Mouse (Mus musculus) left cerebral cortex, adult 2 months (tissue): ENCODE measurements around the gene Col4a1. TPM values are rescaled to one million over a fixed set of nuclear protein-coding genes. Genes with fewer than 3 reads are reported as not detected.

Experiments
- DNase-seq, 2 experiments: peaks; one replicate each; pipeline ENCODE4 v3.0.0; 2021 to 2022; ENCODE audit warnings: low spot score in 2 of 2, mixed read lengths in 1 of 2; ENCODE audit errors: extremely low spot score in 1 of 2
- H3K27ac ChIP-seq: fragments of 200-600 bp; 2 replicates; pipeline ENCODE4 v1.8.1; 2022
- H3K4me3 ChIP-seq: fragments of 200-600 bp; 2 replicates; pipeline ENCODE4 v1.8.1; 2022
- CTCF ChIP-seq: fragments of 200-600 bp; IDR thresholded peaks from 2 replicates; pipeline ENCODE4 v1.8.1; 2022; ENCODE audit warnings: antibody characterized with exemption, mild to moderate bottlenecking, moderate library complexity
- intact Hi-C: fragments of 180-260 bp; cut with DNase I; formaldehyde crosslinking; loops from one replicate; pipeline ENCODE4 v1.15.1; 2025
- total RNA-seq, 2 experiments: library from RNA; stranded (reverse); gene quantifications; 2 replicates each; pipeline ENCODE4 v1.2.3; 2021

Gene Col4a1
- total RNA-seq, 2 experiments from 2014 or later: 55.4 to 66.2 TPM

DNA sequence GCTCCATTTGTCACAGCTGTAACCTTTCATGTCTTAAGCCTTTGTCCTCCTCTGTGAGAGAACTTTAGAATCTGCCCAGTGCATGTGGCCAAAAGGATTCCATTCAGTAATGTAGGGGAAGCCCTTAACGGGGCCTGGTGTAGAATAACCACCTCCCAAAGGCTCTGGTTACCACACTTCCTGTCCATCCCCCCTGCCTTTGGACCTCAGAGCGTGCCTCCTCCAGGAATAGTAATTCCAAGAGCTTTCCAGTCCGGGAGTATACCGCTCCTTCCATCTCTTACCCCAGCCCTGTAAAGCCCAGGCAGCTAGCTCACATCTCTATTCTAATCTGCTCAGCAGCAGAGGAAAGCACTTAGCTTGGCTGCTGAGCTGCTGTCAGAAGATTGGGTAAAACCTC, 14.7 kb upstream of the Col4a1 start:
- Histone ChIP-seq H3K27ac (no peak overlapping the region), H3K4me3 (no peak overlapping the region)
- intact Hi-C loops: no loop called here
- no peak for TF ChIP-seq CTCF
- DNase-seq: no peak

DNA sequence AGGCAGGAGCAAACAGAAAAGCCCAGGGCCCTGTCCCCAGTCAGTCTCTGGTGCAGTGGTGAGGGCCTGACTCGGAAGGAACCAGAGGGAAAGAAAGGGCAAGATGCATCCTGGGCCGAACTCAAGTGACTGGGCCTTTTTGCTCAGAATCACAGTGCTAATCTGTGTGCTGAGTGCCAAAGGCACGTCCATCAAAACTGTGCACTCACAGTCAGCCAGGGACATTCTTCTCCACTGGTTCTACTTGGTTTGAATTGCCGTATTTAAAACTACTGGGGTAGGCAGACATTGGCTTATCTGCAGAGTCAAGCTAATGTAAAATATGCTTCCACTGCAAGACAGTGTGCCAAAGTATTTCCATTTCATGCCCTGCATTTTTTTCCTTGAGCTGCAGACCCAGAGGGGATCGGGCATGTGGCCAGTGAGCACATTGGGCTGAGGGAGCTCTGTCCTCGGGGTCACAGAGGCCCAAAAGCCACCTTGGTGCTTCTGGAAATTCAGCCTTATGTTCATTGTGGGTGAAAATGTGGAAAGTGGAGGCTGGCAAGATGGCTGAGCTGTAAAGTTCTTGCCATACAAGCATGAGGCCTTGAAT, 12.3 kb upstream of the Col4a1 start:
- no peak for TF ChIP-seq CTCF
- no peak for DNase-seq

DNA sequence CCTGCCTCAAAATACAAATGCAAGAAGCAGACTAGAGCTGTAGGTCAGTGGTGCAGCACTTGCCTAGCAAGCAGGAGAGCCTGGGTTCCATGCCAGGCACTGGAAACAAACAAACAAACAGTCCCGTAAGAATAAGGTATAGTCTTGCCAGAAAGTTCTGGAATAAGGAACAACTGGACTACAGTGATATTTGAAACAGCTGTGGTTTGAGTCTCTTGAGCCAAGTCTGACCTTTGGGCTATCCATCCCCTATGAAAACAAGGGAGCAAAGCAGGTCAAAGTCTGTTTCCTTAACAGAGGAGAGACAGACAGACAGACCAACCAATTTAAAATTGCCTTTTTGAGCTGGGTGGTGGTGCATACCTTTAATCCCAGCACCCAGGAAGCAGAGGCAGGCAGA, 11.1 kb upstream of the Col4a1 start:
- no peak overlapping the region for H3K27ac ChIP-seq
- H3K4me3 ChIP-seq: no peak overlapping the region
- no peak for TF ChIP-seq CTCF
- DNase-seq: no peak
- intact Hi-C loops: no loop called here

More for the DNA sequence above, 12.3 kb upstream of the Col4a1 start:
- no peak overlapping the region for H3K4me3 ChIP-seq
- no peak overlapping the region for H3K27ac ChIP-seq
- intact Hi-C loops: no loop called here

DNA sequence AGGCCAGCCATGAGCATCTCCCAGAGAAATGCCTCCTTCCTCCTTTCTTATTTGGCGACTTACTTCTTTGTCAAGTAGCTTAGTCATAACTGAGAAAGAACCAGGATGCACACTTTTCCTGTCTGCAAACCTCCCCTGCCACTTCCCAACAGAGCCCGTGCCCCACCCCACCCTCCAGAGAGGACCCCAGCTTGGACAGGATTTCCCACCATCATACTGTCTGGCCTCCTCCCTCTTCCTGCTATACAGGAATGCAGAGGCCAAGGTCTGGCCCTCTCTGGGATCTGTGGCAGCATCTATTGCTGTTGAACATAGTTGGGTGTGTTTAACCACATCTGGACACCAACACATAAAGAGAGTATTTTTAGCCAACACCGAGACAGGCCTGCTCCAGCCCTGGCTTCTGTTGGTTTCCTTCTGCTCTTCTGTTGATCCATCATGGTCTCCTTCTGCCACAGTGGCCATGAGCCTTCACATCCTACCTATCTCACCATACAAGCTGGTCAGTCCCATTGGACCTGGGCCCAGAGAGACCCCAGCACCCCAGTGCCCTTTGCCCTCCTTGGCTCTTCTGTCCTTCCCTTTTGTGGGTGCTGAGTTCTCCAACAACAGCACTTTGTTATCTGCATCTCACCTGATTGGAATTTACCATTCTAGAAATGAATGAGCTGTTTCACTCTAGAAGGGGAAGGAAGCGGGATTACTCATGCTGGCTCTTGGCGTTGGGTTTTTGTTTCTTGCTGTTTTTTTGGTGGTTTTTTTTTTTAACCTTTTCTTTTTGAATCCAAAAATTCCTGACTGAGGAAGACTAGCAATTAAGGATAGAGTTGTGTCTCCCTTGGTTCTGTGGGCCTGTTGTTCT, 10.3 kb upstream of the Col4a1 start:
- no peak for DNase-seq
- no peak for TF ChIP-seq CTCF
- intact Hi-C loops: no loop called here

DNA sequence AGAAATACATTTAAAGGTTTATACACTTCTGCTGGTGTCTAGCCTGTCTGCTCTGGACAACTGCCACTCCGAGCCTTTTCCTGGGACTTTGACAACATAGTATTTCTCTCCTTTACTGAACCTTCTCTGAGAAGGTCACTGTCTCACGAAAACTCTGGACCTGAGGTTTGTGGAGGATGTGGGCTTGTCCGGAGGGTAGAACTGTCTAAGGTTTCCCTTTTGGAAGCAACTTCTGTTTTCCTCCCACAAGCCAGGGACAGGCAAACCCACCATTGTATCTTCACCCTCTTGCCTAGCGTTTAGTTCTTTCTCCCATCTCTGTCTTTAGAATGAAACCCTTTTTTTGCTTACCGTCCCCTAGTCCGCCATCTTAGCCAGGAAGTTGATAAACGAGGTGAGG, 9.2 kb upstream of the Col4a1 start:
- no peak for DNase-seq
- H3K4me3 ChIP-seq: no peak overlapping the region
- H3K27ac ChIP-seq: no peak overlapping the region
- TF ChIP-seq CTCF: no peak
- intact Hi-C loops: no loop called here

More for the DNA sequence above, 10.3 kb upstream of the Col4a1 start:
- H3K4me3 ChIP-seq: no peak overlapping the region
- H3K27ac ChIP-seq: no peak overlapping the region

DNA sequence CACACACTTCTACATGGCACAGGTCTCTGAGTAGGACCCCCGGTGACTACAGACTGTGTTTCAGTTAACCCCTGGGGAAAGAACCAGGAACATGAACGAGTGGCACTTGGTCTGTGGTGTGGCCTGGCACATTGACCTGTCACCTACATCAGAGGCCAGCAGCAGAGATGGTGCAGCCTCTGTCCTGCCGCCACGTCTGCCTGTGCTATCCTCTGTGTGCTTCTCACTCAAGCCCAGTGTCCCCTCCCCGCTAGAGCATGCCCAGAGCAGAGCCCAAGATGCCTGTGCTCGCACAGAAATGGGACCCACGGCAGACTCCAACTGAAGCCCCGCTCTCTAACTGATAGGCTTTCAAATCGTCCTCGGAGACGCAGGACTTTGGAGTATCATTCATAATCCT, 6.8 kb upstream of the Col4a1 start:
- intact Hi-C loops: no loop called here
- H3K27ac ChIP-seq: no peak overlapping the region
- no peak for TF ChIP-seq CTCF
- H3K4me3 ChIP-seq: no peak overlapping the region
- DNase-seq: no peak

DNA sequence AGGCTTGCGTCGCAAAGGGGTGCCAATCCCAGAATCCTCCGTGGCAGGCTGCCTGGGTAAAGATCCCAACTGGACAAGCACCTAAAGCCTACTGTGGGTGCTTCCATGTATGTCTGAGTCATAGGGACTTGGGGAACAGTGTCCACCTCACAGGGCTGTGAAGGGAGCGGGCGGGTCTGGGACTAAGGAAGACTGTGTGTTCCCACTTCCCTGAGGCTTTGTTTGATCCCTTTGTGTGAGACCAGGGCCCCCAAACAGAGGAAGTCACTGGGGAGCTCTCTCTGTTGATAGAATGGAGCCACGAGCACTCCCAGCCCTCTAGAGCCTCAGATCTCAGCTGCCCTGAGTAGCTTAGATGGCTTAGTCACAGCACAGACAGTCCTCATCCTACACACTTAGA, 3.5 kb upstream of the Col4a1 start:
- no peak for TF ChIP-seq CTCF
- DNase-seq: no peak
- intact Hi-C loops: no loop called here
- Histone ChIP-seq H3K27ac (no peak overlapping the region), H3K4me3 (no peak overlapping the region)

DNA sequence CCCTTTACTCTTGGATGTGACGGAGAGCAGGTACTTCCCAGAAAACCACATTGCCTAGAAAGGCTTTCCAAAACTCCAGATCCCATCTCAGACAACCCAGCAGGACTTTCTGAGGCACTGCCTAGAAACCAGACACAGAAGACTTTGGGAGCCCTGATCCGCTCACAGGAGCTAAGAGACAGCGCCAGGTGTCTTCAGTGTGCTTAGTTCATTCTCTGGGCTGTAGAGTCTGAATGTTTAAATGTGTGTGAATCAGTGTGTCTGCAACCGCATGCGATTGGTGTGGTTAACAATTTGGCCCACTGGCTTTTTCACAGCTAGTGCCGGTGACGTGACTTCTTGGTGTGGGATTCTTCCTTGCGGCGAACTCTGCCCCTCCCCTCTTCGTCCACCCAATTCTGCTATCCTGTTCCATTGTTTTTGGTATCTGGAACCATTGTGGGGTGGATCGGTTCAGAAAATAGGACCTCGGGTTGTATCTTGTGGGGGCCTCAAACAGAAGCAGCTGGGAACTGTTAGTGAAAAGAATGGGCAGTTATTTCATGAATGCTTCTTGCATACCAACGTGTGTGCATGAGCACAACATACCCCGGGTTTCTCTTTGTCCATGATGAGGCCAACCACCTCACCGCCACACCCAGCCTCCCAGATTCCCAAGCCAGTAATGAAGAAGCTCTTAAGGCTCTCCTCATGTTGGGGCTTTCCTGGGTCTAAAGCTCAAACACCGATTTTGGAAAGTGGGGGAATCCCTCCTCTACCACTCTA, 2.7 kb upstream of the Col4a1 start:
- intact Hi-C loops: no loop called here
- DNase-seq: no peak
- H3K27ac ChIP-seq: no peak overlapping the region
- TF ChIP-seq CTCF: no peak
- H3K4me3 ChIP-seq: no peak overlapping the region

DNA sequence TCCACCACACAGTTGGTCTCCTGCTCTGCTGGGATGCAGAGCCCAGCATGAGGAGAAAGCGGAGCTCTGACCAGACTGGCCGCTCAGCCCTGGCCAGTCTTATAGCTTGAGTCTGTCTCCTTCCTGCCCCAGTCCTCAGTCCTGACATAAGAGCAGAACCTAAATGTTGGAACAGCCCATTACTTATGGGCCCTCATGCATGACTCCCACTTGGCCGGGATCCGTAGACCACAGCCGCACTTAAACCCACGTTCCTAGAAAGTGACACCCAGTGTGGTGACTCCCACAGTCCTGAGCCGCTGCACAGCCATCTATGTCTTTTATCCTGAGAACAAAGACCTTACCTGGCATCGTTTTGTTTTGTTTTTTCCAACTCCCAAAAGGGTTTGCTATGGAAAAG, 2.0 kb upstream of the Col4a1 start:
- no peak for TF ChIP-seq CTCF
- Histone ChIP-seq H3K4me3 (no peak overlapping the region), H3K27ac (no peak overlapping the region)
- DNase-seq: no peak
- intact Hi-C loops: no loop called here

DNA sequence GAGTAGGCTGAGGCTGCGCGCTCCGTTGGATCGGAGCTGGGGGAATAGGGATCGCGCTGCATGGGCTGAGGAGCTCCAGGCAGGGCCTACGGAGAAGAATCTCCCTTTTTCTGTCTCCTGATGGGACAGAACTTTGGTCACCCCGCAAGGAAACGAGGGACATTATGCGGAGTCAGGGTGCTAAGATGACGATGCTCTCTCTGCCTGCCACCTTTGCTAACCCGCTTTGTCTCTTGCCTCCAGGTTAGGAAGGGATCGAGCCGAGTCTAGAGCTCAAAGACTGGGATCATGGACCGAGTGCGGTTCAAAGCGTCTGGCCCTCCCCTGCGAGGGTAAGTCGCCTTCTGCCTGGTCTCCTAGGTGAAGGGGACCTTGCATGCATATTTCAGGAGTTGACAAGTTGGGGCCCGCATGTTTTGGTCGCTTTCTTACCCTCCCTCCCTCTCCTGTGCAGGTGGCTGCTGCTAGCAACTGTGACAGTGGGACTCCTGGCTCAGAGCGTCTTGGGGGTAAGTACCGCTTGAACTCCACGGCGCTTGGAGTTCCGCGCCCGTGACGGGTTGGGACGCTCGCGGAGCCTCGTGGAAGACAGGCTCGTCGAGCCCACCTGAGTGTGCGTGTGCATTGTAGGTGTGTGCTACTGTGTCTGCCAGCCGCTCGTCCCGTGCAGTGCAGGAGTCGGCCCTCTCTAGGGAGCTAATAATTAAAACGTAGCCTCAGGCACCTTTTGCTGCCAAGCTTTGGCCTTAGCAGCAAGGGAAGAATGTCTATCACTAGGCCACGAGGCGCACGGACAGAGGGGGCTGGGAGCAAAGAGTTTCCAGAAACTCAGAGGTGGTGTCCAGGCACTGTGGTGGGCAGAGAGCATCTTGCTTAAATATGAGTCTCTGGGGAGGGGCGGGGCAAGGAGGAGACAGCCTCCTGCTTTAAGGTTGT, 818 bp upstream of the Col4a1 start:
- peak; percentile 16 to 33 for DNase-seq
- intact Hi-C loops: loop anchor here (2.0 kb wide), 2 partner anchors 61 to 69 kb away; no protein-coding TSS in a partner anchor
- TF ChIP-seq CTCF: no peak
- Histone ChIP-seq H3K27ac (peak overlapping the region; percentile 96), H3K4me3 (peak overlapping the region; percentile 93)

DNA sequence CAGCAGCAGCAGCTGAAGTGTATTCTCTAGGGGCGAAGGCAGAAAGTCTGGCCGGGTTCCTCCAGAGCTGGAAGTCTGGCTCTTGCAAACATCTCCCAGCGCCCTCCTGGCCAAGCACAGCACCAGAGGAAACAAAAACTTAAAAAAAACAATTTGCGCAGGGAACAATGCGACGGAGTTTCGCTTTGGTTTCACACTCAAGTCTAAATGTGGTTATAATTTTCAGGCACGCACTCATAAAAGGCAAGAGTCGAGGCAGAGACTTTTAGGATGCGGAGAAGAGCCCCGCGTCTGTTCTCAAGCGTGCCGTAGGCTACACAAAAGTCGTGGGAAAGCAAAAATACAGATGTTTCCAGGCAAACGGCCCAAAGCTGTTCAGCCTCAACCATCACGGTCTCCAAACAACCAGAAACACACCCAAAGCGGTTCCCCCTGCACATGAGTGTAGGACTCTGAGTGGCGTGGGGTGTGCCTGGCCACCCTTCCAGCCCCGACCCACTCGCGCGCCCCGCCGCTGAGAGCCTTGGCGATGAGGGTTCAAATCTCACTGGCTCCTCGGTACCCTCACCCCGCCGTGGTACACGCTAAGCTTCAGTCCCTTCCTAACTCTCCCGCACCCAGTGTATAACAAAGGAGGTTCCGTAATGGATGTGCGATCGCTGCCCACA, 811 bp downstream of the Col4a1 start:
- intact Hi-C loops: loop anchor here (1.0 to 2.0 kb wide), 3 partner anchors 39 to 71 kb away; no protein-coding TSS in a partner anchor
- DNase-seq: peak in 1 of 2 experiments; percentile 18

More for the DNA sequence above, 811 bp downstream of the Col4a1 start:
- H3K4me3 ChIP-seq: peak overlapping the region; percentile 93
- H3K27ac ChIP-seq: peak overlapping the region; percentile 96
- no peak for TF ChIP-seq CTCF
